Mouse (Mus musculus) E14TG2a.4 (cell line): ENCODE measurements at regions not wholly inside any gene's neighbourhood (a gene's known extent, or its start where the extent isn't known, plus 50 kb on each side); places are given as distances from the start of the nearest gene placed in this dataset.

ENCODE experiments used
- H3K27me3 ChIP-seq: 2 replicates; pipeline ENCODE4 v1.6.1; 2014; ENCODE audit warnings: low read length, control low read depth; ENCODE audit not compliant: insufficient read depth
- H3K36me3 ChIP-seq: 2 replicates; pipeline ENCODE4 v1.6.1; 2014; ENCODE audit warnings: low read length, control low read depth; ENCODE audit not compliant: insufficient read depth
- H3K4me1 ChIP-seq: replicated peaks from 2 replicates; pipeline ENCODE4 v1.6.1; 2014; ENCODE audit warnings: low read depth, low read length, control low read depth
- H3K4me3 ChIP-seq: replicated peaks from 2 replicates; pipeline ENCODE4 v1.5.1; 2014; ENCODE audit warnings: mild to moderate bottlenecking, low read length
- H3K9me3 ChIP-seq: 2 replicates; pipeline ENCODE4 v1.6.1; 2014; ENCODE audit warnings: low read length, control low read depth
- CTCF ChIP-seq: conservative IDR thresholded peaks from 2 replicates; pipeline ENCODE4 v1.5.1; 2014; ENCODE audit warnings: low read length
- NANOG ChIP-seq: IDR thresholded peaks from 2 replicates; pipeline ENCODE4 v1.6.1; 2014; ENCODE audit warnings: borderline replicate concordance, low read length, mixed read lengths
- POU5F1 ChIP-seq: IDR thresholded peaks from 2 replicates; pipeline ENCODE4 v1.6.1; 2014; ENCODE audit warnings: low read length, borderline replicate concordance

DNA sequence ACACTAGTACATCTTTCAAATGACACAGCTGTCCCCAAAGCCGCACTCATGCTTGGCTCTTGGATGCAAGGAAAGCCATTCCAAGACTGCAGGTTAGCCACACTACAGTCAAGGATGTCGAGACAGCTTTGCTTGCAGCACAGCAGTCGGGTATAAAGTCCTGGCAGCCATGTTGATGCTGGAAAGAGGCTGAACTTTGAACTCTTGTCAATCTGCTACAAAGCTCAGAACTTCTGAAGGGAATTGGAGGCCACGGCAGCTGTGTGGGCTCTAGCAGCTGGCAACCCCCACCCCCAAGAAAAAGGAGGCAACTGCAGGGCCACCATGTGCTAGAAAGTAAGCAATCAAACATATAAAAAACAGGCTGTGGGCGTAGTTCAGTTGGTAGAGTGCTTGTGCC, 90.0 kb upstream of the Zcchc2 start:
- peaks cover 8% of the 10 kb centered on the region for H3K9me3 ChIP-seq
- peaks cover 7% of the 10 kb centered on the region for H3K4me1 ChIP-seq
- H3K36me3 ChIP-seq = no peaks in the 10 kb centered on the region
- TF ChIP-seq CTCF = no peak
- TF ChIP-seq NANOG = no peak
- no peak for TF ChIP-seq POU5F1
- peaks cover 7% of the 10 kb centered on the region; the same call in 1 of the 2 replicates for H3K27me3 ChIP-seq
- no peak overlapping the region for H3K4me3 ChIP-seq

GRCm38 (mm10) chr1:105900920-105901319, 89.3 kb upstream of the Zcchc2 start:
- Histone ChIP-seq H3K9me3 (peaks cover 6% of the 10 kb centered on the region), H3K36me3 (no peaks in the 10 kb centered on the region), H3K27me3 (peaks cover 7% of the 10 kb centered on the region; the same call in 1 of the 2 replicates), H3K4me3 (no peak overlapping the region), H3K4me1 (peaks cover 7% of the 10 kb centered on the region)
- no peak for TF ChIP-seq CTCF
- TF ChIP-seq NANOG = no peak
- TF ChIP-seq POU5F1 = no peak

DNA sequence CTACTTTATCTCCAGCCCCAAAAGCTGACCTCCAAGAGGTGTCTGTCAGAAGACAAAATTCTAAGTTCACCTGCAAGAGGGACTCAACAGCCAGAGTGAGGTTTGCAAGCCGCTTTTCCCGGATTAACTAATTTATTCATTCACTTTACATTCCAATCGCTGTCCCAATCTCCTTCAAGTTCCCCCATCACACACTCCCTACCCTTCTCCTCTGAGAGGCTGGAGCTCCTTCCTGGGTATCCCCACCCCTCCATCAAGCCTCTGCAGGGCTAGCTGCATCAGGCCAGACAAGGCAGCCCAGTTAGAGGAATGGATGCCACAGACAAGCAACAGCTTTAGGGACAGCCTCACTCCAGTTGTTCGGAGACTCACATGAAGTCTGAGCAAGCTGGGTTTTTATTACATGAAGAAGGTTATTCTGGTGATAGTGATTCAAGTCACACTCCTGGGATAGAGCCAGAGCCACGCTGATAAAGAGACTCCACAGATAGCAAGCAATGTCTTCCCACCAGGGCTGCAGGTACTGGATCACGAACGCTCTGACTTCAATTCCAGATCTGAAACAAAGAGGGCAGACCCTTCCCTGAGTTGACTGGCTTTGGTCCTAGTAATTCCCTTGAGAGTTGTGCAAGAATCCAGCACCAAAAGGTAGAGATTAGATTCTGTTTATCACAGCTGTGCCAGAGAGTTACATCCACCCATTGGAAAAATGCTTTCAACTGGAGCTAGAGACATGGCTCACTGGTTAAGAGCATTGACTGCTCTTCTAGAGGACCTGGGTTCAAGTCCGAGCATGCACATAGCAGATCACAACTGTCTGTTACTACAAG, 86.7 kb upstream of the Zcchc2 start:
- no peak overlapping the region for H3K4me3 ChIP-seq
- H3K27me3 ChIP-seq = peaks cover 7% of the 10 kb centered on the region; the same call in 1 of the 2 replicates
- no peaks in the 10 kb centered on the region for H3K36me3 ChIP-seq
- TF ChIP-seq POU5F1 = no peak
- no peak for TF ChIP-seq NANOG
- no peak for TF ChIP-seq CTCF
- H3K4me1 ChIP-seq = peaks cover 24% of the 10 kb centered on the region
- H3K9me3 ChIP-seq = no peaks in the 10 kb centered on the region

GRCm38 (mm10) chr1:105904737-105905136, 85.5 kb upstream of the Zcchc2 start:
- peaks cover 26% of the 10 kb centered on the region for H3K4me1 ChIP-seq

DNA sequence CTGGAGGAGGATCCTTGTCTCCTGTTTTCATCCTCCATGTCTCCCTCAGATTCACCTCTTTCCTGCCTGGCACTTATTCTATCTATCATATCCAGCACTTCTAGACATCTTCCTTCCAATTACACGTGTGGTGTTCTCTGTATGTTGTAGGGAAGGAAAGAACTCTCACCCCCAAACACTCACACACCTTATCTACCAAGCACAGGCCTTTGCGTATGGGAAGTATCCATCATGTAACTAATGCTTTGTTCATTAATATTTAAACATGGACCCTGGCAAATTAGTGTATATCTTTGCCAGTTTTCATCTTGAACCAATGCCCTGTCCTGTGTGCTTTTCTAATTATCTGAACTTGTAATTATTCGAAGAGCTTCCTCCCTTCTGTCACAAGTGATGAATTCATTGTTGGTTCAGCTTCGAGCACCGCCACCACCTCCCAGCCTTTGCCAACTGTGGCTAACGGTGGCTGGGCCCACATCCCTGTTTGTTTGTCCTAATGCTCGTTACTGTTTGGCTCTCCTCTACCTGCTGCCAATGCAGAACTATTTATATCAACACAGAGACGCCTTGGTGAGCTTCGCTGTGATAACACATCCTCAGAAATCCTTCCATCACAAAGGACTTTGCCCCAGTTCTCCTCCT, 84.3 kb upstream of the Zcchc2 start:
- H3K36me3 ChIP-seq = no peaks in the 10 kb centered on the region
- no peak overlapping the region for H3K4me3 ChIP-seq
- TF ChIP-seq POU5F1 (no peak), NANOG (no peak), CTCF (no peak)
- no peaks in the 10 kb centered on the region for H3K9me3 ChIP-seq
- peaks cover 26% of the 10 kb centered on the region for H3K4me1 ChIP-seq
- H3K27me3 ChIP-seq = no peaks in the 10 kb centered on the region

More at GRCm38 (mm10) chr1:105904737-105905136, 85.5 kb upstream of the Zcchc2 start:
- Histone ChIP-seq H3K36me3 (no peaks in the 10 kb centered on the region), H3K9me3 (no peaks in the 10 kb centered on the region), H3K4me3 (no peak overlapping the region), H3K27me3 (peaks cover 7% of the 10 kb centered on the region; the same call in 1 of the 2 replicates)
- TF ChIP-seq CTCF = peak; percentile 81
- TF ChIP-seq NANOG = no peak
- no peak for TF ChIP-seq POU5F1

DNA sequence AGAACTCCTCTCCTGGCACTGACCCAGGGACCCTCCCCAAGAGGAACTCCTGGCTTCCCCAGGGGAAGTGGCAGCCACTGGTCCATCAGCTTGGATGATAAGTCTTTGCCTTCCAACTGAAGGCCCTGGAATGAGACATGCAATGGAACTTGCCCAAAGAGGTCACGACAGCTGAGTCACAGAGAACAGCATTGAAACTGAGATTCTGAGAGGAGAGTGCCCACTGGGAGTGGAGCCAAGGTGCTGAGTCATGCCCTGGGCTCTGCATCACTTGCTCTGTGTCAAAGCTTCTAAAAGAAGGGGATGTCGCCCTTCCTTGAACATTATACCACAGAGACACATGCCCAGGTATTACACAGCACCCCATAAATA, 83.8 kb upstream of the Zcchc2 start:
- Histone ChIP-seq H3K9me3 (no peaks in the 10 kb centered on the region), H3K36me3 (no peaks in the 10 kb centered on the region), H3K27me3 (no peaks in the 10 kb centered on the region), H3K4me3 (no peak overlapping the region), H3K4me1 (peaks cover 26% of the 10 kb centered on the region)
- no peak for TF ChIP-seq CTCF
- TF ChIP-seq NANOG = no peak
- no peak for TF ChIP-seq POU5F1

DNA sequence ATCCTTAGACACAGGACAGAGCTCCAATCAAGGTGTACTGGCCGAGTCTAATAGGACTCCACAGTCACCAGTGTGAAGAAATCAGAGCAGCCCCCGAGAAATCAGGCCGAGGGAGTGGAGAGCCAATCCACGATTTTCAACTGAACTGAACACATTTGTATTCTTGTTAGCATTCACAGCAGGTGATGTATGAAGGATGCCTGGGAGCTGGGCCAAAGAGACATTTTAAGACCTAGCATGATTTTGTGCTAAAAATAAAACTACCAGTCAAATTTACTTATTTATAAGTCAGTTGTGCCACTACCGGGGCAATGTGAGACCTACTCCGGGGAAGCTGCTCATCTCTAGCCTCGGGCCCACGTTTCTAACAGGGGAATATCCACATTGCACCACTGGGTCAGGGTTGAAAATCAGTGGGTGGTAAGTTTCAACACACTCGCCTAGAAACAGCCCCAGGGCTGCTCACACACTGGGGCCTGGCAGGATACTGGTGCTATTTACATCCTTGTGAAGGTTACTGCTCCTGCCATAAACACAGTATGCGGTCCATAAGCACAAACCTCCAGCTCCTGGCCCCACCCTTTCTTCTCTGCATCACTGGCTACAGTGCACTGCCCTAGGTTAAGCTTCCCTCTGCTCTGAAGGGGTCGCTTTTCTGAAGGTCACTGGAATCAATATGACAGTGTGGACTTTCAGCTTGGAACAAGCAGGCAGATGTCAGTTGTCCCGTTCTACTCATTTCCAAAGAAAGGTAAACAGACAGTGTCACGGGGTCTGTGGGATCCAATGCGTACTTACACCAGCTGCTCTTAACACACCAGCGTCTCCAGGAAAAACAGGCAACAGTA, 82.0 kb upstream of the Zcchc2 start:
- H3K4me1 ChIP-seq = peaks cover 23% of the 10 kb centered on the region
- TF ChIP-seq POU5F1 (no peak), NANOG (no peak), CTCF (no peak)
- H3K4me3 ChIP-seq = no peak overlapping the region
- H3K36me3 ChIP-seq = no peaks in the 10 kb centered on the region
- H3K27me3 ChIP-seq = no peaks in the 10 kb centered on the region
- H3K9me3 ChIP-seq = no peaks in the 10 kb centered on the region

DNA sequence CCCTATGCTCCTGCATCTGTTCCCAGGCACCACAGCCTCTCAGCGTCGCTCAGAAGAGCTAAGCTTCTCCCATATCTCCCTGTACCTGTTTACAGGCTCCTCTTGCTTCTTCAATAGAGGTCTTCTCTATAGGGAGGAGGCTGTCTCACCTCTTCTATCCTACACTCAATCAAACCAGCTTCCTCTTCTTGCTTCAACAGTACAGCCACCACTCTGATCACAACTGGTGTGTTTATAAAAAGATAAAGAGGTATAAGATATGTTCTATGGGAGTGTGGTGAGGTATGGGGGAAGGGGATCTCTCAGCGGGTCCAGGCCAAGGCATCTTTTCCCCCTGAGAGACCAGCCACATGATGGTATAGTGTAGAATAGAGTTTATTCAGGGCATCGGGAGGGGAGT, 81.1 kb upstream of the Zcchc2 start:
- Histone ChIP-seq H3K36me3 (no peaks in the 10 kb centered on the region), H3K27me3 (no peaks in the 10 kb centered on the region), H3K9me3 (no peaks in the 10 kb centered on the region), H3K4me3 (no peak overlapping the region), H3K4me1 (peaks cover 19% of the 10 kb centered on the region)
- TF ChIP-seq CTCF = no peak
- TF ChIP-seq POU5F1 = no peak
- no peak for TF ChIP-seq NANOG
